Mouse (Mus musculus) testis, adult 2 months (tissue): ENCODE measurements at regions not wholly inside any gene's neighbourhood (a gene's known extent, or its start where the extent isn't known, plus 50 kb on each side); places are given as distances from the start of the nearest gene placed in this dataset.

ENCODE experiments used
- CTCF ChIP-seq: fragments of 200-500 bp; IDR thresholded peaks from 2 replicates; pipeline ENCODE4 v1.5.1; 2012; ENCODE audit warnings: low read depth, mild to moderate bottlenecking, inconsistent platforms, low read length, moderate library complexity; ENCODE audit not compliant: control insufficient read depth, insufficient read depth, insufficient replicate concordance
- POLR2A ChIP-seq: fragments of 200-500 bp; IDR thresholded peaks from 2 replicates; pipeline ENCODE4 v1.6.1; 2012; ENCODE audit warnings: low read depth, mild to moderate bottlenecking, inconsistent platforms, low read length, moderate library complexity; ENCODE audit not compliant: control insufficient read depth

- TF ChIP-seq POLR2A (no peak), CTCF (no peak)
Measured at GRCm38 (mm10) chr8:25430552-25430951, 606.4 kb upstream of the Adam5 start.
